Mouse (Mus musculus) gastrocnemius, adult 8-10 months (tissue): ENCODE measurements around the gene Rbm20. TPM values are rescaled to one million over a fixed set of nuclear protein-coding genes. Genes with fewer than 3 reads are reported as not detected.
"Not testable (repeated sequence)": the region's sequence is repeated elsewhere in the genome, so short reads cannot be mapped to it uniquely, and the experiment has no call there.

Experiments used
- DNase-seq, 2 experiments: peaks; one replicate each; pipeline ENCODE4 v3.0.0; 2022; ENCODE audit warnings: low spot score in 2 of 2
- total RNA-seq, 4 experiments: library from RNA; stranded (reverse); gene quantifications; 2 replicates each; pipeline ENCODE4 v1.2.4; 2022

Gene Rbm20
- total RNA-seq, 4 experiments from 2014 or later = 70.2 to 89.8 (median 84.0) TPM

GRCm38 (mm10) chr19:53898970-53899900 is 222.1 kb downstream of the Rbm20 start:
- no peak for DNase-seq

- no peak for DNase-seq
Measured at GRCm38 (mm10) chr19:53899941-53900610, 223.0 kb downstream of the Rbm20 start.

- DNase-seq = peak in 1 of 2 experiments; percentile 8
Measured at GRCm38 (mm10) chr19:53901931-53902738, 225.0 kb downstream of the Rbm20 start.

- DNase-seq = peak; percentile 90 to 95
Measured at GRCm38 (mm10) chr19:53902739-53903487, 225.8 kb downstream of the Rbm20 start.

GRCm38 (mm10) chr19:53903507-53904321 is 226.6 kb downstream of the Rbm20 start:
- DNase-seq = peak in 1 of 2 experiments; percentile 37

- no peak for DNase-seq
Measured at GRCm38 (mm10) chr19:53904833-53905480, 227.9 kb downstream of the Rbm20 start.

- no peak for DNase-seq
Measured at GRCm38 (mm10) chr19:53906033-53906702, 229.1 kb downstream of the Rbm20 start.

GRCm38 (mm10) chr19:53906703-53907070 is 229.6 kb downstream of the Rbm20 start:
- not testable (repeated sequence) for DNase-seq

GRCm38 (mm10) chr19:53914950-53915349 is 237.8 kb downstream of the Rbm20 start:
- no peak for DNase-seq

Other genes with a start within 250 kb of the Rbm20 start
- under 1 TPM; 0.19 to 0.74 (median 0.41) TPM for gene Dusp5, start 148.2 kb upstream of the Rbm20 start, total RNA-seq
- 10 to 100 TPM; 46.2 to 86.0 (median 80.1) TPM for gene Nutf2-ps1, start 88.2 kb upstream of the Rbm20 start, total RNA-seq
- gene Smc3, start 76.9 kb upstream of the Rbm20 start, total RNA-seq = 10 to 100 TPM; 10.7 to 17.5 (median 14.9) TPM
- 10 to 100 TPM; 12.9 to 22.3 (median 16.3) TPM for gene Pdcd4, start 214.9 kb downstream of the Rbm20 start, total RNA-seq